Mouse (Mus musculus): ENCODE data around the gene Ntmt1.
A peak's percentile ranks its signal among the peaks of the same experiment; 100 is the strongest.

Ntmt1 gene

GRCm38 (mm10) chr2:30823385-30824153 is 15.9 kb downstream of the Ntmt1 start:
- no peak for DNase-seq (ENCODE audit: low read depth, low spot score)

- DNase-seq (ENCODE audit: low read depth, low spot score): no peak
Measured at GRCm38 (mm10) chr2:30826825-30827748, 19.5 kb downstream of the Ntmt1 start.

GRCm38 (mm10) chr2:30827749-30828475 is 20.3 kb downstream of the Ntmt1 start:
- DNase-seq (ENCODE audit: low read depth, low spot score): peak; percentile 97

DNA sequence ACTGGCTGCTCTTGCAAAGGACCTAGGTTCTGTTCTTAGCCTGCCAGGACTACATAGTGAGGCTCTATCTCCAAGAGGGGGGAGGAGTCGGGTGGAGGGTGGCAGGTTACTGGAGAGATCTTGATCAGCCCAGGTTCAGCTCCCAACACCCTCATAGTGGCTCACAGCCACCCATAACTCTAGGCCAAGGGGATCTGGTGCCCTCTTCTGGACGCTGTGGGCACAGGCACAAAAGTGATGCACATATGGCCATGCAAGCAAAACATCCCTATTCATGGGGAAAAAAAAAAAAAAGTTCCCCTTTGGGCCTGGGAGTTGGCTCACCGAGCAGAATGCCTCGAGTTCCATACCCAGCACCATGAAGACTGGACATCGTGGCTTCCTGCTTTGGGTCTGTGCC is 21.7 kb downstream of the Ntmt1 start:
- DNase-seq (ENCODE audit: low read depth, low spot score): no peak

- no peak for DNase-seq (ENCODE audit: low read depth, low spot score)
Measured at GRCm38 (mm10) chr2:30830283-30830795, 22.7 kb downstream of the Ntmt1 start, which contains the start of gene Asb6. Gene Asb6 (minus strand): TSS chr2:30830333.

- peak; percentile 89 for DNase-seq (ENCODE audit: low read depth, low spot score)
Measured at GRCm38 (mm10) chr2:30833644-30834043, 26.0 kb downstream of the Ntmt1 start.

DNA sequence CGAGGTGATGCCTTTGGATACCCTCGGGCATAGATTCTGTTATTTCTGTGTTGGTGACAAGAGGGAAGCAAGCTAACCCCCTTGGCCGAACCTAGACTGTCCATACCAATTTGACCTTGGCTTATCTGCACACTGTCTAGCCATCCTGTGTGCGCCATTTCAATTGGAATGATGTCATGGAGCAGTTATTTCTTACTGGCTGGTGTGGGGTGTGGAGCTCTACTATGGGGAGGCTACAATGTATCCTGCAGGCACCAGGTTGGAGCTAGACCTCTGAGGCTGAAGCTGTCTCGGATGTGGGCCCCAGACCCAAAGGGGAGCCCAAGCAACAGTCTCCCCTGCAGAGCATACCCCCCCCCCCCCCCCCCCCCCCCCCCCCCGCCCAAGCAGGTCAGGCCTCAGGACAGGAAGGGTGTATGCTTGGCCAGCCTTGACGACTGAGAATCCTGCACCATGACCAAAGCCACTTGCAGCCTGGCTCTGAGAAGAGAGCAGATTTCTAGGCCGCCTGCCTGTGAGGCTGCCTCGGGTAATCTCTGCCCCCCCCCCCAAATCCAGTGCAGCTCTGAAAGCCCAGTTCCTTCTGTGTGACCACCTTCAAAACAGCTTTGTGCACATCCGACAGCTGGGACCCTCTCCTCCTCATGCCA is 26.9 kb downstream of the Ntmt1 start, which contains the start of gene Prrx2:
Gene Prrx2 (plus strand): TSS at position 600 of the 650 bp plus-strand sequence.
- no peak for DNase-seq (ENCODE audit: low read depth, low spot score)

- DNase-seq (ENCODE audit: low read depth, low spot score): peak; percentile 82
Measured at GRCm38 (mm10) chr2:30836238-30836990, 28.8 kb downstream of the Ntmt1 start.

DNA sequence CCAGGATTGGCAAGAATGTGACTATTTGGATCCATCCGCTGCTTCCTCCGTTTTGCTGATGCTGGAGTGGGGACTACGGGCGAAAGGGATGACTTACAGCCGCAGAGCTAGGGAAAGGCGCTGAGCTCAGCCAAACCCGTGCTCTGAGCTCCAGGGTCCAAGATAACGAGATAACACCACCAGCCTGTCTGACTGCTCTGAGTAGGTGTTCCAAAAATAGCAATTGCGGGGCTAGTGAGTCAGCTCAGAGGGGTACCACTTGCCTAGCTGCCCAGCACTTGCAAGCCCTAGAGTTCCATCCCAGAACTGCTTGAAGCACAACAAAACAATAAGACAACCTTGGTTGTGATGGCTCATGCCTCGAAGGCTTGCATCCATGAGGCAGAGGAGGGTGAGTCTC is 35.0 kb downstream of the Ntmt1 start:
- no peak for DNase-seq (ENCODE audit: low read depth, low spot score)

DNA sequence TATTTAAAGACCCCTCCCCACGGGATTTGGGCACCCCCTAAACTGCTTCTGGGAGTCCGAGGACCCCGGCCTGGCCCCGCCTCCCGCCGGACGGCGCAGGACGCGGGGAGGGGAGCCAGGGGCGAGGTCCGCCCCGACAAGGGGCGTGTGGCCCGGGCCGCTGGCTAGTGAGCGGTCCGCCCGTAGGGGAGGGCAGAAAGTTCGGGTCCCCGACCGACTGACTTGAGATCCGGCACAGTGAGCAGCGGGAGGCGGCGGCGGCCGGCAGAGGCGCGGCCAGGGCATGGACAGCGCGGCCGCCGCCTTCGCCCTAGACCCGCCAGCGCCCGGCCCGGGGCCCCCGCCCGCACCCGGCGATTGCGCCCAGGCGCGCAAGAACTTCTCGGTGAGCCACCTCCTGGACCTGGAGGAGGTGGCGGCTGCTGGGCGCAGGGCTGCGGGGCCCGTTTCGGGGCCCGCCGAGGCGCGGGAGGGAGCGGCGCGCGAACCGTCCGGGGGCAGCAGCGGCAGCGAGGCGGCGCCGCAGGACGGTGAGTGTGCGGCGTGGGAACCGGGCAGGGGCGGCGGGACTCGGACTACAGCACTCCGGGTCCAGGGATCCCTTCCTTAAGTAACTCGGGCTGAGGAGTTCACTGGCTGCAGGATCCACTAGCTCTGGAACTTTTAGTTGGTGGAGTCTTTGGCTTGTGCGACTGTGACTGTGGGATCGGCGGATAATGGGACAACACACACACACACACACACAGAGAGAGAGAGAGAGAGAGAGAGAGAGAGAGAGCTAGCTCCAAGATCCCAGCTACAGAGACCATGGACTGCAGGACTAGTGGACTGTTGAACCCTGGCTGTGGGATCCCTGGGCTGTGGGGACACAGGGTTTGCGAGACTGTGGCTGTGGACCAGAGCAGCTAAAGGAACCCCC is 37.8 kb downstream of the Ntmt1 start:
- DNase-seq (ENCODE audit: low read depth, low spot score): no peak

DNA sequence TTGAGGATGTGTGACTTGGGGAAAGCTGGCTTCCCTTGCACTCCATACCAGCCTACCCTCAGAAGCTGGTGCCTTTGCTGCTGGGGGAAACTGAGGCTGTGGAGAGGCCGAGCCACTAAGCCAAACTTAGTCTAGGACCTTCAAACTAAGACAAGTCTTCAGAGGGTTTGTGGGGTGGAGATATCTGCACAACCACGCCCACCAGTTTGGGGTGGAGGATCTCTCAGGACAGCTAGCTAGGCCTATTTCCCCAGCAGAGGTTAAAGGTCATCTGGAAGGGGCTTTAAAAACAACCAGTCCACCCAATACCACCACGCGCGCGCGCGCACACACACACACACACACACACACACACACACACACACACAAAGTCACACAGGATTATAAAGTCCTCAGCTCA is 38.6 kb downstream of the Ntmt1 start:
- DNase-seq (ENCODE audit: low read depth, low spot score): no peak

GRCm38 (mm10) chr2:30846723-30847122 is 39.1 kb downstream of the Ntmt1 start:
- no peak for DNase-seq (ENCODE audit: low read depth, low spot score)

DNA sequence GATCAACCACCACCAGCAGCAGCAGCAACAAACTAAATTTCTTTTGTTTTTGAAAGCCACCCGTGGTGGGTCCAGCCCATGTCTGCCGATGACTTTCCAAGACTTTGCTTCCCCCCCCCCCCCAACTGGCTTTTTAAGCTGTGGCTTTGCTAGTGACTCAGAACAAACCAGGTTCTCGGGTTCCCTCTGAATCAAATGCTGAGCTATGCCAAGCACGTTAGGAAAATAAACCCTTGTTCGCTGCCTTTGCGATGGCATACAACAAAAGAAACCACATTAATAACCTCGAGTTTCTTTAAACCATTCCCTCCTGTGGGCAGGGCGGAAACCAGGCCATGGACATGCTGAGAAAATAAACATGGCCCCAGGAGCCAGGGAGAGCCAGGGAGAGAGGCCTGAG is 40.6 kb downstream of the Ntmt1 start:
- DNase-seq (ENCODE audit: low read depth, low spot score): no peak

GRCm38 (mm10) chr2:30850581-30850980 is 43.0 kb downstream of the Ntmt1 start:
- no peak for DNase-seq (ENCODE audit: low read depth, low spot score)

DNA sequence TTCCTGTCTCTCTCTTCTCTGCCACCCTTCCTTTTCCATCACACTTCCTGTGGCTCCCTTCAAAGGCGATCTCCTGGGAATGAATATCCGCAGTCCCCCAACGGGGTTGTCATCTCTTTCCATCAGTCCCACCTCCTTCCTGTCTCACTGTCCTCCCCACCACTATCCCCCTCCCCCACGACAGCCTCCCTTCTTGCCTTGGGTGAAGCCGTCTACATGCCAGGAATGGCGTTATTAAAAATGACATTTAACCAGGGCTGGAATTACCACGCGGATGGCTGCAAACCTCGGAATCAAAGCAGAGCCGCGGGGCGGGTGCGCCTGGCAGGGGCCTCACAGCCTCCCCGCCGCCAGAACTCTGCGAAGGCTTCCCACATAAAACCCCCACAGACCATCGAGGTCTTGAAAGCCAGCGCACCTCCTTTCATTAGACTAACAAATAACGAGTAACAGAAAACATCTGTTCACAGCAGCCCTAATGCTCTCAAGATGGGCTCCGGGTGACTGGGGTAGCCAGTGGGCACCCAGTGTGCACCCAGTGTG is 45.2 kb downstream of the Ntmt1 start:
- peak; percentile 80 for DNase-seq (ENCODE audit: low read depth, low spot score)

- DNase-seq (ENCODE audit: low read depth, low spot score): no peak
Measured at GRCm38 (mm10) chr2:30857076-30857475, 49.5 kb downstream of the Ntmt1 start.

DNA sequence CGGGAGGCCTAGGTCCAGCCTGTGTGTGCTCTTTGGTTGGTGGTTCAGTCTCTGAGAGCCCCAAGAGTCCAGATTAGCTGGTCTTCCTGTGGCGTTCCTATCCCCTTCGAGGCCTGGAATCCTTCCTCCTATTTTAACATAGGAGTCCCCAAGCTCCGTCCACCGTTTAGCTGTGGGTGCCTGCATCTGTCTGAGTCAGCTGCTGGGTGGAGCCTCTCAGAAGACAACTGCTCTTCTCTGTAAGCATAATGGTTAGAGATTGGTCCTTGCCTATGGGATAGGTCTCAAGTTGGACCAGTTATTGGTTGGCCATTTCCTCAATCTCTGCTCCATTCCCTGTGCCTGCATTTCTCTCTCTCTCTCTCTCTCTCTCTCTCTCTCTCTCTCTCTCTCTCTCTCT is 52.2 kb downstream of the Ntmt1 start:
- DNase-seq (ENCODE audit: low read depth, low spot score): no peak

- DNase-seq (ENCODE audit: low read depth, low spot score): no peak
Measured at GRCm38 (mm10) chr2:30862081-30862480, 54.5 kb downstream of the Ntmt1 start.

DNA sequence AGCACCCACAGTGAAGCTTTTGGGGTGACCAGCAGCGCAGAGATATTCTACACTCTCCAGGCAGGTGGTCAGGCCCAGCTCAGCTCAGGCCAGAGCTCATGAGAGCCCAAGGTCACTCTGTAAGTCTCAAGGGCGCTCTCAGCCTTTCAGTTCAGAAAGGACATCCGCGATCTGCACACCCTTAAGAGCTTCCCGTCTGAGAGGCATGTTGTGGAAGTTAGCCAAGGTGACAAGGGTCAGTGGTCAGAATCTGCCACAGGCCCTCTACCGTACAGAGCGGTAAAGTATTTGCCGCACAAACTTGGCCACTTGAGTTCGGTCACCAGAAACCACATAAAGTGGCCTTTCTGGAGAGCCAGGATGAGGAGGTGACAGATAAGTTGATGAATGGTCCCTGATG is 55.9 kb downstream of the Ntmt1 start:
- DNase-seq (ENCODE audit: low read depth, low spot score): no peak

All from forelimb bud, embryonic 11.5 days (tissue).